Mouse (Mus musculus) heart, embryonic 13.5 days (tissue): ENCODE measurements around the gene Nfatc3. TPM values are rescaled to one million over a fixed set of nuclear protein-coding genes. Genes with fewer than 3 reads are reported as not detected.

Source experiments
- ATAC-seq: fragments of 200-750 bp; cut with Nextera tagmentation; 2 replicates; pipeline ENCODE4 v1.8.0; 2017; ENCODE audit warnings: moderate TSS enrichment; ENCODE audit not compliant: insufficient number of reproducible peaks, low FRiP score, low TSS enrichment; ENCODE audit errors: extremely low read depth
- H3K27ac ChIP-seq: fragments of 300-500 bp; sonication (generic); replicated peaks from 2 replicates; pipeline ENCODE4 v1.5.1; 2015; ENCODE audit warnings: moderate library complexity, mild to moderate bottlenecking, inconsistent platforms
- H3K27me3 ChIP-seq: fragments of 300-500 bp; sonication (generic); replicated peaks from 2 replicates; pipeline ENCODE4 v1.6.1; 2015; ENCODE audit warnings: mild to moderate bottlenecking, inconsistent platforms
- H3K36me3 ChIP-seq: fragments of 300-500 bp; sonication (generic); 2 replicates; pipeline ENCODE4 v1.6.1; 2015; ENCODE audit warnings: mild to moderate bottlenecking, inconsistent platforms
- H3K4me1 ChIP-seq: fragments of 300-500 bp; sonication (generic); 2 replicates; pipeline ENCODE4 v1.6.1; 2015; ENCODE audit warnings: inconsistent platforms
- H3K4me2 ChIP-seq: fragments of 300-500 bp; sonication (generic); 2 replicates; pipeline ENCODE4 v1.6.1; 2015; ENCODE audit warnings: inconsistent platforms, mild to moderate bottlenecking, moderate library complexity
- H3K4me3 ChIP-seq: fragments of 300-500 bp; sonication (generic); 2 replicates; pipeline ENCODE4 v1.5.1; 2015; ENCODE audit warnings: moderate library complexity, mild to moderate bottlenecking, inconsistent platforms
- H3K9ac ChIP-seq: fragments of 300-500 bp; sonication (generic); 2 replicates; pipeline ENCODE4 v1.6.1; 2015; ENCODE audit warnings: inconsistent platforms, mild to moderate bottlenecking, moderate library complexity
- H3K9me3 ChIP-seq: fragments of 300-500 bp; sonication (generic); 2 replicates; pipeline ENCODE4 v1.6.1; 2016; ENCODE audit warnings: inconsistent platforms
- WGBS: fragments of 180-500 bp; shearing (Covaris S2); methylation state at CpG from one replicate; pipeline ENCODE4 v1.1.7; 2015; ENCODE audit warnings: mixed read lengths; 5-methylcytosine and 5-hydroxymethylcytosine counted together
- polyA plus RNA-seq: library from polyadenylated mRNA; unstranded; fragments of >200 nt; fragmentation: Nextera tagmentation; extraction: Ambion mirVana; gene quantifications from 2 replicates; pipeline ENCODE4 v1.2.1, GENCODE M21; 2015

Nfatc3 gene
- polyA plus RNA-seq, 1 experiment from 2014 or later, result 3.4 TPM

GRCm38 (mm10) chr8:106136156-106137130 lies 77.8 kb downstream of the Nfatc3 start, which contains the start of gene Esrp2:
Gene Esrp2 (minus strand): TSS chr8:106136974.
- Histone ChIP-seq H3K4me3 (peak within 1 kb of the TSS; percentile 63), H3K9me3 (no peaks in the 10 kb centered on the region), H3K27ac (peak within 1 kb of the TSS; percentile 65), H3K27me3 (peaks cover 53% of the 10 kb centered on the region), H3K36me3 (peaks cover 15% of the 10 kb centered on the region), H3K9ac (peak within 1 kb of the TSS; percentile 79), H3K4me1 (peaks cover 38% of the 10 kb centered on the region), H3K4me2 (peak within 1 kb of the TSS; percentile 97)
- ATAC-seq, result no peak
- under 1% methylated on average over 78 of the region's 86 CpGs for WGBS

- WGBS, result 4% methylated on average over 22 of the region's 22 CpGs
- H3K4me3 ChIP-seq, result peak overlapping the region; percentile 63
- peaks cover 6% of the 10 kb centered on the region for H3K36me3 ChIP-seq
- H3K9me3 ChIP-seq, result no peaks in the 10 kb centered on the region
- H3K4me1 ChIP-seq, result peaks cover 38% of the 10 kb centered on the region
- peak overlapping the region; percentile 65 for H3K27ac ChIP-seq
- peak overlapping the region; percentile 79 for H3K9ac ChIP-seq
- peaks cover 51% of the 10 kb centered on the region for H3K27me3 ChIP-seq
- peak overlapping the region; percentile 97 for H3K4me2 ChIP-seq
- ATAC-seq, result no peak
Observed at GRCm38 (mm10) chr8:106137218-106137905, 78.7 kb downstream of the Nfatc3 start.

- no peaks in the 10 kb centered on the region for H3K36me3 ChIP-seq
- no peak for ATAC-seq
- H3K4me3 ChIP-seq, result peak overlapping the region; percentile 63
- peak overlapping the region; percentile 65 for H3K27ac ChIP-seq
- peak overlapping the region; percentile 79 for H3K9ac ChIP-seq
- peak overlapping the region; percentile 97 for H3K4me2 ChIP-seq
- no peaks in the 10 kb centered on the region for H3K9me3 ChIP-seq
- H3K27me3 ChIP-seq, result peaks cover 45% of the 10 kb centered on the region
- peaks cover 38% of the 10 kb centered on the region for H3K4me1 ChIP-seq
- under 1% methylated on average over 24 of the region's 24 CpGs for WGBS
Observed at GRCm38 (mm10) chr8:106137906-106138477, 79.4 kb downstream of the Nfatc3 start.

- H3K27ac ChIP-seq, result peak overlapping the region; percentile 65
- H3K4me2 ChIP-seq, result peak overlapping the region; percentile 97
- H3K9ac ChIP-seq, result peak overlapping the region; percentile 79
- no peak for ATAC-seq
- no peaks in the 10 kb centered on the region for H3K36me3 ChIP-seq
- H3K9me3 ChIP-seq, result no peaks in the 10 kb centered on the region
- peak overlapping the region; percentile 63 for H3K4me3 ChIP-seq
- 11% methylated on average over 7 of the region's 7 CpGs for WGBS
- peaks cover 39% of the 10 kb centered on the region for H3K27me3 ChIP-seq
- H3K4me1 ChIP-seq, result peaks cover 38% of the 10 kb centered on the region
Observed at GRCm38 (mm10) chr8:106138616-106139015, 80.0 kb downstream of the Nfatc3 start.

- Histone ChIP-seq H3K9me3 (no peaks in the 10 kb centered on the region), H3K4me1 (peaks cover 35% of the 10 kb centered on the region), H3K36me3 (no peaks in the 10 kb centered on the region), H3K4me3 (no peak overlapping the region), H3K4me2 (no peak overlapping the region), H3K27me3 (peaks cover 23% of the 10 kb centered on the region), H3K9ac (no peak overlapping the region), H3K27ac (no peak overlapping the region)
- no peak for ATAC-seq
- WGBS, result 61% methylated on average over 5 of the region's 5 CpGs
Observed at GRCm38 (mm10) chr8:106140191-106140590, 81.6 kb downstream of the Nfatc3 start.

- no peak overlapping the region for H3K27ac ChIP-seq
- no peak overlapping the region for H3K9ac ChIP-seq
- 15% methylated on average over 13 of the region's 13 CpGs for WGBS
- H3K9me3 ChIP-seq, result no peaks in the 10 kb centered on the region
- no peaks in the 10 kb centered on the region for H3K36me3 ChIP-seq
- no peak overlapping the region for H3K4me3 ChIP-seq
- no peak overlapping the region for H3K4me2 ChIP-seq
- peaks cover 18% of the 10 kb centered on the region for H3K27me3 ChIP-seq
- H3K4me1 ChIP-seq, result peaks cover 30% of the 10 kb centered on the region
- ATAC-seq, result no peak
Observed at GRCm38 (mm10) chr8:106140769-106141168, 82.1 kb downstream of the Nfatc3 start.

- Histone ChIP-seq H3K4me3 (no peak overlapping the region), H3K4me2 (no peak overlapping the region), H3K9ac (no peak overlapping the region), H3K9me3 (no peaks in the 10 kb centered on the region), H3K36me3 (no peaks in the 10 kb centered on the region), H3K4me1 (peaks cover 3% of the 10 kb centered on the region; the same call in 1 of the 2 replicates), H3K27ac (no peak overlapping the region), H3K27me3 (no peaks in the 10 kb centered on the region)
- ATAC-seq, result no peak
- 75% methylated on average over 2 of the region's 2 CpGs for WGBS
Observed at GRCm38 (mm10) chr8:106145331-106145730, 86.7 kb downstream of the Nfatc3 start.

- Histone ChIP-seq H3K9me3 (no peaks in the 10 kb centered on the region), H3K4me2 (no peak overlapping the region), H3K27me3 (no peaks in the 10 kb centered on the region), H3K9ac (no peak overlapping the region), H3K4me1 (peaks cover 7% of the 10 kb centered on the region), H3K4me3 (no peak overlapping the region), H3K36me3 (no peaks in the 10 kb centered on the region), H3K27ac (no peak overlapping the region)
- ATAC-seq, result no peak
- 84% methylated on average over 4 of the region's 4 CpGs for WGBS
Observed at GRCm38 (mm10) chr8:106146014-106146413, 87.4 kb downstream of the Nfatc3 start.

- Histone ChIP-seq H3K36me3 (no peaks in the 10 kb centered on the region), H3K4me3 (no peak overlapping the region), H3K27ac (no peak overlapping the region), H3K4me1 (peaks cover 20% of the 10 kb centered on the region), H3K9me3 (no peaks in the 10 kb centered on the region), H3K27me3 (no peaks in the 10 kb centered on the region), H3K9ac (no peak overlapping the region), H3K4me2 (no peak overlapping the region)
- no peak for ATAC-seq
- 72% methylated on average over 6 of the region's 6 CpGs for WGBS
Observed at GRCm38 (mm10) chr8:106147868-106148565, 89.4 kb downstream of the Nfatc3 start.

- H3K9me3 ChIP-seq, result no peaks in the 10 kb centered on the region
- WGBS, result 80% methylated on average over 6 of the region's 6 CpGs
- H3K27me3 ChIP-seq, result no peaks in the 10 kb centered on the region
- H3K9ac ChIP-seq, result no peak overlapping the region
- 0 out of 2 replicates have a peak, but pooled peaks cover under 1% of the 10 kb centered on the region for H3K36me3 ChIP-seq
- H3K4me1 ChIP-seq, result peaks cover 25% of the 10 kb centered on the region
- ATAC-seq, result no peak
- no peak overlapping the region for H3K27ac ChIP-seq
- H3K4me3 ChIP-seq, result no peak overlapping the region
- H3K4me2 ChIP-seq, result no peak overlapping the region
Observed at GRCm38 (mm10) chr8:106149025-106149424, 90.4 kb downstream of the Nfatc3 start.
